Mouse (Mus musculus): ENCODE measurements around the gene Sp1.
A peak's percentile ranks its signal among the peaks of the same experiment; 100 is the strongest.

Gene Sp1

DNA sequence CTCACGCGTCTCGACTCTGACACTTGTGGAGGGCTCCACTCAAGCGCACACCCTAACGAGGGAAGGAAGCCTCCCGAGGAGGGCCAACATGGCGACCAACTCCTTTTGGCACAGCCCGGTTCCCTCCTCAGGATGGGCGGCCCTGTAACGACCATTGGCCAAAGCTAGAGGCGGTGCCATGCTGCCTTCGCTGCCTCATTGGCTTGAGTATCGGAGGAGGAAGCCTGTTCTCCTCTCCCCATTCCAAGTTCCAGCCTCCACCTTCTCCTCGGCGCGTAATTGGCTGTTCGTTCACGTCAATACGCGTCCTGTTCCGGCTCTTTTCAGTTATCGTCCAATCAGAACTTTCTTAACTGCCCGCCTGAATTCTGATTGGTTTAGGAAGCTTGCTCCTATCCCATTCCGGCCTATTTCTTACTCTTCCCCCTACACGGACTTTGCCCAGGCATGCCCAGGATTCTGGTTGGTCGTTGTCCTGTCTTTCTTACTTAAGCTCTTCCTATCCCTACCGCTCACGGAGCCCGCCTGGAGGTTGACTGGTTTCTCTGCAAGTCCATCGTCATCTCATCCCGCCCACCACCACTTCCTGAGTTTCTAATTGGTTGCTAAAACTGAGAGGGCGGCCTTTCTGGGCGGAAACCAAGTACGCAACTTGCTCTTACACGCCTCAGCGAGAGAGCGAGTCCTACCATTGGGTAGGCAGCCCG is at the start of gene Sp1:
Gene Sp1, plus strand, starts transcription at position 655 of the 707 bp plus-strand sequence.
- DNase-seq (ENCODE audit: low read depth): peak; percentile 100

- DNase-seq (ENCODE audit: low read depth): no peak
These were observed 49.2 kb upstream of the Sp1 start for GRCm38 (mm10) chr15:102356501-102357325.

GRCm38 (mm10) chr15:102358126-102358525 is 47.8 kb upstream of the Sp1 start:
- DNase-seq (ENCODE audit: low read depth): peak; percentile 38

DNA sequence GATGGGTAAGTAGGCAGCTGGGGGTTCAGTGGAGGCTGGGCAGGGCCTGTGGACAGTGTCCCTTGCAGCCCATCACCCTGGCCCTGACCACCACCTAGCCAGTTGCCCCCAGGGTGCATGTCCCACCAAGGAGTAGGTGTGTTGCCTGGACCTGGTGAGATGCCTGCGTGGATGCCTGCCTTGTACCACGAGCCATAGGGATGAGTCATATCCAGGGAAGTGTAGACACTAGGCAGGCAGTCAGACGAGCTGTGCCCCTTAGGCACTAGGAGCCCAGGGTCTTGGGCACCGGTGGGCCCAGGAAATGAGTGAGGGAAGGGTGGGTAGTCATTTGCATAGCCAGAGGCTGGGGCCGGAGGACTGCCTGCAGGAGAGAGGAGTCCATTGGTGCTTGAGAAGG is 47.1 kb upstream of the Sp1 start:
- no peak for DNase-seq (ENCODE audit: low read depth)

- DNase-seq (ENCODE audit: low read depth): no peak
These were observed 43.3 kb upstream of the Sp1 start for GRCm38 (mm10) chr15:102362648-102363047.

GRCm38 (mm10) chr15:102364678-102365077 is 41.3 kb upstream of the Sp1 start:
- DNase-seq (ENCODE audit: low read depth): no peak

DNA sequence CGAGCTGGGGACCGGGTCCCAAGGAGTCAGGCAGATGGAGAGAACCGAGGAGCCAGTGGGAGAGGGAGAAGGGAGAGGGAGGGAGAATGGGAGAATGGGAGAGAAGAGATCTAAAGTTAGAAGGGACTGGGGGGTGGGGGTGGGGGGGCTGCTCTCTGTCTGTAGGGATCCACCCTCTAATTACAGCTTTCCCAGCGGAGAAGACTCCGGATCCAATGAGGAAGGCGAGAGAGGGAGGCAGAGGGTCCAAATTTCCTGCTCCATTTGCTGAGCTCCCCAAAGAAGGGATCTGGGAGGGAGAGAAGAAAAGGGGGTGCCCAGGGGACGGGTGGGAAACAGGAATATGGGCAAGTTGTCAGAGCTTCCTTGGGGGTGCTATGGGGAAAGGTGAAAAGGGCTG is 39.7 kb upstream of the Sp1 start:
- DNase-seq (ENCODE audit: low read depth): no peak

GRCm38 (mm10) chr15:102366733-102367344 is 39.1 kb upstream of the Sp1 start, which contains the start of gene Sp7:
TSS of gene Sp7 (minus strand) at chr15:102367182.
- no peak for DNase-seq (ENCODE audit: low read depth)

- DNase-seq (ENCODE audit: low read depth): no peak
These were observed 36.0 kb upstream of the Sp1 start for GRCm38 (mm10) chr15:102369972-102370371.

DNA sequence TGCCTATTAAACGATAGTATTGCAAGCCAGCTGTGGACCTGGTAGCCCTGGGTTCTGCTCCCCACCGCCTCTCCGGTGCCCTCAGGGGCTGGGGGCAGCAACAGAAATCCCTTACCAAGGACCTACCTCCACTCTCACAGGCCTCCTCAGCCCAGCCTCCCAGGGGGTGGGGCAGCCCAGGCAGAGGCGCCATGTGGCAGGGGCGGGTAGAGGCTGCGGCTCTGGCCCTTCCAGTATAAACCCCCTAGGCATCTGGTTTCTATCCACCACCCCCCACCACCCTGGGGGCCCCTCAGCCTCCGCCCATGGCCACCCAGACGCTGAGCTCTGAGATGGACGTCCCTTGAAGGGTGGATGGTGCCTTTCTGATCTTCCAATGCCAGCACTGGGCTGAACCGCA is 35.2 kb upstream of the Sp1 start:
- no peak for DNase-seq (ENCODE audit: low read depth)

DNA sequence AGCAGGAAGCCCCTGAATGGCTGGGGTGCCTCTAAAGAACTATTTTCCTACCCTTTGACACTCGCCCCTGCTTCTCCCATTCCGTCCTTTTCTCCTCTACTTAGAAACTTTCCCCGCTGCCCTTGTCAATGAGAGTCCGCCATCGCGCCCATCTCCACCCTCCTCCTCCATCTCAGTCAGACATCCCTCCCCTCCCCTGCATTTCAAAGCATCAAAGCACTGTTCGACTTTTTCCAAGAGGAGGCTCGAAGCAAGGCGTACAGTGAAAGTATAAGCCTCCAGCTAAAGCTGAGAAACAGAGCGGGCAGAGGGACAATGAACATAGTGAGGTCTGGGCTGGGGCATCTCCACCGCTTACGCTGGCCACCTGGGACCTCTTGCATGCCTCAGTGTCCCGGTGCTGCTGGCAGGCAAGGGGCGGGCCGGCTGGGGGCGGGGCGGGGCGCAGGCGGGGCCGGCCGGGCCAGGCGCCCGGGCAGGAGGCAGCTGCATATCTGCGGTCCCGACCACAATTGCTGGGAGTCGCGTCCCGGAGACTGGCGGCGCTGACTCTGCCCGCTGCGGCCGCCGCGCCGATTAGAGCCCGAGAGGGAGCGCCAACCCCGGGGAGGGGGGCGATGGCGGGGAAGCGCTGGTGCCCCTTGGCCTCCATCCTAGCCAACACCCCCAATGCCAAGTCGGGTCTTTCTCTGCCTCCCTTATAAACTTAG is 29.3 kb upstream of the Sp1 start:
- peak; percentile 72 for DNase-seq (ENCODE audit: low read depth)

GRCm38 (mm10) chr15:102377163-102377543 is 28.8 kb upstream of the Sp1 start:
- peak; percentile 89 for DNase-seq (ENCODE audit: low read depth)

DNA sequence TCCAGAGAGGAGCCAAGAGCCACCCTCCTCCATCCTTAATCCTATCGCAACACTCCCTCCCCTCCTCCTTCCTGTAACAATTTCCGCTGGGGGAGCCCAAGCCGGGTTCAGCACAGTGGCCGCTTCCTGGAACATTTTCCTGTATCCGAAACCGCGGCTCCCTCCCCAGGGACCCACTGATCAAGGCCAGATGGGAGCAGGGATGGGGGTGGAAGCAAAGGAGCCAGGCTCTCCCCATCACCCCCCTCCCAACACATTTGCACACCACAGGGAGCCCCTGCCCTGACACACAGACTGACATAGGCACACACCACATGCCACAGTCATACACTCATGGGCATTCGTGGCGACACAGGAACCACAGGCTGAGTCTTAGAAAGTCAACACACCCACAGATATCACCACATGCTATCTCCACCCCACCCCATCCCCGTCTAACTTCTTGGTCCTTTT is 28.1 kb upstream of the Sp1 start:
- peak; percentile 64 for DNase-seq (ENCODE audit: low read depth)

- peak; percentile 87 for DNase-seq (ENCODE audit: low read depth)
These were observed 24.4 kb upstream of the Sp1 start for GRCm38 (mm10) chr15:102381575-102381974.

GRCm38 (mm10) chr15:102383671-102384070 is 22.3 kb upstream of the Sp1 start:
- no peak for DNase-seq (ENCODE audit: low read depth)

- peak; percentile 59 for DNase-seq (ENCODE audit: low read depth)
These were observed 19.3 kb upstream of the Sp1 start for GRCm38 (mm10) chr15:102386640-102387039.

DNA sequence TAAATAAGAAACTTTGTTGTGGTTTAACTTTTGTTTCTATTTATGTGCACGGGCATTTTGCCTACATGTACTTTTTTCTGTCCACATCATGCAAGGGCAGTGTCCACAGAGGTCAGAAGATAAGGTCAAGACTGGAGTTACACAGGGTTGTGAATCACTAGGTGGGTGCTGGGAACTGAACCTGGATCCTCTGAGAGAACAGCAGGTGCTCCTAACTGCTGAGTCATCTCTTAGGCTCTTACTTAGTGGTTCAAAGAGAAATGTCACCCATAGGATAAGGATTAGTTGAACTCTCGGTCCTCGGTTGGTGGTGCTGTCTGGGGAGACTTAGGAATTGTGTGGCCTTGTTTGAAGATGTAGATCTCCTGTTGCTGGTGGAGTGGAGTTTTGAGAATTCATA is 17.0 kb upstream of the Sp1 start:
- DNase-seq (ENCODE audit: low read depth): no peak

DNA sequence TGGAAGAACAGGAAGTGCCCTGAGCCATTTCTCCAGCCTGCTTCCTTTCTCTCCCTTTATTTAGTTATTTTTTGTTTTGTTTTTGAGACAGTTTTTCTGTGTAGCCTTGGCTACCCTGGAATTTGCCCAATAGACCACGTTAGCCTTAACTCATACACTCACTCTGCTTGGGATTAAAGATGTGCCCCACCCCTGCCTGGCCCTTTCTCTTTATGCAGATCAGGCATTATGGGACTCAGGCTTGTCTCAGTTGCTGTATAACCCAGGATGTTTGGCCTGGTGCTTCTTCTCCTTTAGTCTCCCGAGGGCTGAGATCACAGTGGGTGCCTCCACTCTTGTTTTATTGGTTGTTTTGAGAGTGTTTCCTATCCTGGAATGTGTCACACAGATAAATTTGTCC is 13.4 kb upstream of the Sp1 start:
- DNase-seq (ENCODE audit: low read depth): no peak

- DNase-seq (ENCODE audit: low read depth): no peak
These were observed 12.3 kb upstream of the Sp1 start for GRCm38 (mm10) chr15:102393584-102394014.

DNA sequence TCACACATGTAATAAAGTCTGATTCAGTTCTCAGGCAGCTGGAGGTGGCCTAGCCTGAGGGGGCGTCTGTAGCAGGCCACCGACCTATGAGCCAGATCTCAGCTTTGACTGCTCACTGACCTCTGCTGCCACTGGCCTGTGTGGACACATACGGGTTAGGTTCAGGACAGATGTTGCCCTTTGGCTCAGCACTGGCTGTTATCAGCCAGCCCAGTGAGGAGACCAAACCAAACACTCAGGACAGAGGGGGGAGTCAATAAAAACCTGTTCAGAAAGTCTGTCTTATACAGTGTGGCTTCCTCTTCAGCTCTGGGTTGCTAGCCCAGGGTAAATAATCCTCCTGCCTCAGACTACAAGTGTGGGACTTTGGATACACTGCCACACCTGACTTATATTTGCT is 10.9 kb upstream of the Sp1 start:
- no peak for DNase-seq (ENCODE audit: low read depth)

DNA sequence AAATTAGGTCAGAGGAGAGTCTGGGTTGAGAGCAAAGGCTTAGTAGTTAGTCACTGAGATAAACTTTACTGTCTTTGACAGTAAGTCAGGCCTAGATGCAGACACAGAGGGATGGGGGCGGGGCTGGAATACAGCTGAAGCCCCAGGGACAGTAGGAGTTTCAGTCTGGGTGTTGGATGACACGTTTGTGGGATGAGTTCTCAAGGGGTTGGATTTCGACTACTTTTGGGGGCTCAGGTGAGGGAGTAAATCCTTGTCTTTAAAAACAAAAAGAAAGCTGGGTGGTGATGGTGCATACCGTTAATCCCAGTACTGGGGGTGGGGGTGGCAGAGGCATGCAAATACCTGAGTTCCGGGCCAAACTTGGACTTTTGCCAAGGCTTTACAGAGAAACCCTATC is 7.3 kb upstream of the Sp1 start:
- DNase-seq (ENCODE audit: low read depth): peak; percentile 46

Data from induced T-regulatory cell, adult 2 months (primary cell).